Mouse (Mus musculus) stomach, postnatal 0 days (tissue): Measurements from ENCODE around the gene Cmtm2b.

Experiments used
- CTCF ChIP-seq: IDR thresholded peaks from 2 replicates; pipeline ENCODE4 v1.5.1; 2016; ENCODE audit warnings: antibody characterized with exemption, low read depth, mild to moderate bottlenecking, moderate library complexity
- EP300 ChIP-seq: optimal IDR thresholded peaks from 2 replicates; pipeline ENCODE3; 2016; ENCODE audit warnings: antibody characterized with exemption

DNA sequence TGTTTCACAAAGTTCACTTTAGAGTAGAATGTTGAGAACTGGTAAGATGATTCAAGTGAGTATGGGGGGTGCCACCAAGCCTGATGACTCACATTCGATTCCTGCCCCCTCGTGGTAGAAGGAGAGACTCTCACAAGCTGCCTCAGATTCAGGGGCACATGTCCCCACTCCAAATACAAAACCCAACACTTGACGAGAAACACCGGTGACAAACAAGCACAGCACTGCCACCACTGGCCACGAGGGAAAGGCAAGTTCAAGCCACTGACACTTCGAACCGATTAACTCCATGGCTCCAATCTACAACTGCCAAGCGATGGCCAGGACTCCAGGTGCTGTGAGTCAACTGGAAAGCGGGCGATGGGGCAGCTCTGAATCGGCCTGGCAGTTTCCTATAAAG is 51.7 kb downstream of the Cmtm2b start:
- TF ChIP-seq CTCF (peak; percentile 48), EP300 (no peak)
